Mouse (Mus musculus): ENCODE data around the gene Efcab9.

DNA sequence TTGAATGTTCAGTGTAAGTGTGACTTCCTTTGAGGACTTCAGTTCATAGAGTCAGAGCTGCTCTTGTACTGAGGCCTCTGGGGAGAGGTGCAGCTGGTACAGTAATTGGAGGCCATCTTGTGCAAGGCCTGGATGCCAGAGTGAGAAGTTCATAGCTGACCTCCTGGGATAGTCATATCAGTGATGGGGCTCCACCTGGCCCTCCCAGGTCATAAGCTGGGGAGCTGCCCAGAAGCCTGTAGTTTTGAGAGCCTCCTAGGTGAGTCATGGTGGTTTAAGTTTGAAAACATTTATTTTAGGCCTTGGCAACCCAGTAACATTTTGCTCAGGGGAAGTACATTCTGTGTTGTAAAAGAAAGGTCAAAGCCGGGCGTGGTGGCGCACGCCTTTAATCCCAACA, 26.1 kb upstream of the Efcab9 start:
- TF ChIP-seq POLR2A (IDR thresholded peaks at IDR 0.05; ENCODE audit: borderline replicate concordance, insufficient read depth, low read length) (no peak), CTCF (IDR thresholded peaks at IDR 0.05; ENCODE audit: borderline replicate concordance, insufficient read depth, low read depth, low read length) (no peak)
